Mouse (Mus musculus) midbrain, embryonic 12.5 days (tissue): ENCODE measurements around the gene Sptssa. TPM values are rescaled to one million over a fixed set of nuclear protein-coding genes. Genes with fewer than 3 reads are reported as not detected.
"Not testable (repeated sequence)": the region's sequence is repeated elsewhere in the genome, so short reads cannot be mapped to it uniquely, and the experiment has no call there.

ENCODE experiments used
- ATAC-seq: fragments of 200-750 bp; cut with Nextera tagmentation; 2 replicates; pipeline ENCODE4 v1.8.0; 2017; ENCODE audit warnings: low read depth, moderate TSS enrichment, moderate library complexity; ENCODE audit not compliant: low FRiP score
- H3K27ac ChIP-seq: fragments of 300-500 bp; sonication (generic); replicated peaks from 2 replicates; pipeline ENCODE4 v1.5.1; 2016; ENCODE audit warnings: mild to moderate bottlenecking
- H3K27me3 ChIP-seq: fragments of 300-500 bp; sonication (generic); 2 replicates; pipeline ENCODE4 v1.6.1; 2016; ENCODE audit warnings: mild to moderate bottlenecking
- H3K36me3 ChIP-seq: fragments of 300-500 bp; sonication (generic); 2 replicates; pipeline ENCODE4 v1.6.1; 2016
- H3K4me1 ChIP-seq: fragments of 300-500 bp; sonication (generic); 2 replicates; pipeline ENCODE4 v1.6.1; 2016
- H3K4me2 ChIP-seq: fragments of 300-500 bp; sonication (generic); replicated peaks from 2 replicates; pipeline ENCODE4 v1.6.1; 2016; ENCODE audit warnings: mild to moderate bottlenecking, moderate library complexity
- H3K4me3 ChIP-seq: fragments of 300-500 bp; sonication (generic); 2 replicates; pipeline ENCODE4 v1.5.1; 2016; ENCODE audit warnings: mild to moderate bottlenecking
- H3K9ac ChIP-seq: fragments of 300-500 bp; sonication (generic); replicated peaks from 2 replicates; pipeline ENCODE4 v1.6.1; 2016; ENCODE audit warnings: mild to moderate bottlenecking, moderate library complexity
- H3K9me3 ChIP-seq: fragments of 300-500 bp; sonication (generic); 2 replicates; pipeline ENCODE4 v1.6.1; 2016; ENCODE audit warnings: mild to moderate bottlenecking
- WGBS: fragments of 180-500 bp; shearing (Covaris S2); methylation state at CpG from one replicate; pipeline ENCODE4 v1.1.7; 2016; 5-methylcytosine and 5-hydroxymethylcytosine counted together
- polyA plus RNA-seq: library from polyadenylated mRNA; unstranded; fragments of >200 nt; fragmentation: Nextera tagmentation; extraction: Ambion mirVana; gene quantifications from 2 replicates; pipeline ENCODE4 v1.2.1, GENCODE M21; 2016

The Sptssa gene
- polyA plus RNA-seq, 1 experiment from 2014 or later, result 165 TPM

GRCm38 (mm10) chr12:54675396-54675795, 19.0 kb upstream of the Sptssa start:
- ATAC-seq, result no peak
- Histone ChIP-seq H3K4me2 (no peak overlapping the region), H3K4me3 (no peak overlapping the region), H3K4me1 (no peaks in the 10 kb centered on the region), H3K27me3 (no peaks in the 10 kb centered on the region), H3K9me3 (no peaks in the 10 kb centered on the region), H3K9ac (no peak overlapping the region), H3K27ac (no peak overlapping the region), H3K36me3 (peaks cover 65% of the 10 kb centered on the region)
- WGBS, result 94% methylated on average over 4 of the region's 4 CpGs

- no peaks in the 10 kb centered on the region for H3K4me1 ChIP-seq
- H3K9me3 ChIP-seq, result no peaks in the 10 kb centered on the region
- no peak overlapping the region for H3K4me2 ChIP-seq
- no peak for ATAC-seq
- H3K9ac ChIP-seq, result no peak overlapping the region
- 94% methylated on average over 4 of the region's 4 CpGs for WGBS
- peaks cover 45% of the 10 kb centered on the region for H3K36me3 ChIP-seq
- H3K27ac ChIP-seq, result no peak overlapping the region
- H3K27me3 ChIP-seq, result no peaks in the 10 kb centered on the region
- H3K4me3 ChIP-seq, result no peak overlapping the region
Measured at GRCm38 (mm10) chr12:54671262-54671661, 14.9 kb upstream of the Sptssa start.

GRCm38 (mm10) chr12:54668141-54668540, 11.8 kb upstream of the Sptssa start:
- no peak overlapping the region for H3K27ac ChIP-seq
- no peak overlapping the region for H3K4me3 ChIP-seq
- H3K4me1 ChIP-seq, result no peaks in the 10 kb centered on the region
- H3K27me3 ChIP-seq, result no peaks in the 10 kb centered on the region
- peaks cover 19% of the 10 kb centered on the region for H3K36me3 ChIP-seq
- WGBS, result 96% methylated on average over 1 of the region's 1 CpGs
- no peak overlapping the region for H3K4me2 ChIP-seq
- ATAC-seq, result no peak
- no peak overlapping the region for H3K9ac ChIP-seq
- H3K9me3 ChIP-seq, result no peaks in the 10 kb centered on the region

- no peak for ATAC-seq
- 81% methylated on average over 6 of the region's 6 CpGs for WGBS
Measured at GRCm38 (mm10) chr12:54665526-54665925, 9.2 kb upstream of the Sptssa start.

GRCm38 (mm10) chr12:54661470-54661869, 5.1 kb upstream of the Sptssa start:
- not testable (repeated sequence) for H3K27me3 ChIP-seq, H3K9ac ChIP-seq, H3K4me1 ChIP-seq, H3K27ac ChIP-seq, H3K36me3 ChIP-seq, ATAC-seq, H3K9me3 ChIP-seq, H3K4me3 ChIP-seq, H3K4me2 ChIP-seq
- WGBS, result 87% methylated on average over 5 of the region's 5 CpGs

More at GRCm38 (mm10) chr12:54665526-54665925, 9.2 kb upstream of the Sptssa start:
- no peak overlapping the region for H3K4me2 ChIP-seq
- H3K27me3 ChIP-seq, result no peaks in the 10 kb centered on the region
- H3K9ac ChIP-seq, result no peak overlapping the region
- no peak overlapping the region for H3K4me3 ChIP-seq
- no peaks in the 10 kb centered on the region for H3K4me1 ChIP-seq
- H3K27ac ChIP-seq, result no peak overlapping the region
- H3K36me3 ChIP-seq, result no peaks in the 10 kb centered on the region
- no peaks in the 10 kb centered on the region for H3K9me3 ChIP-seq

- Histone ChIP-seq H3K27me3 (no peaks in the 10 kb centered on the region), H3K27ac (no peak overlapping the region), H3K4me1 (peaks cover 13% of the 10 kb centered on the region), H3K4me2 (no peak overlapping the region), H3K36me3 (no peaks in the 10 kb centered on the region), H3K4me3 (no peak overlapping the region), H3K9me3 (no peaks in the 10 kb centered on the region), H3K9ac (no peak overlapping the region)
- 82% methylated on average over 3 of the region's 3 CpGs for WGBS
- no peak for ATAC-seq
Measured at GRCm38 (mm10) chr12:54659901-54660300, 3.5 kb upstream of the Sptssa start.

GRCm38 (mm10) chr12:54658425-54659092, 2.2 kb upstream of the Sptssa start:
- no peak for ATAC-seq
- Histone ChIP-seq H3K36me3 (no peaks in the 10 kb centered on the region), H3K27ac (no peak overlapping the region), H3K4me2 (no peak overlapping the region), H3K9ac (no peak overlapping the region), H3K4me3 (no peak overlapping the region), H3K9me3 (no peaks in the 10 kb centered on the region), H3K4me1 (peaks cover 22% of the 10 kb centered on the region), H3K27me3 (no peaks in the 10 kb centered on the region)
- 72% methylated on average over 7 of the region's 7 CpGs for WGBS

- no peak overlapping the region for H3K4me3 ChIP-seq
- no peak overlapping the region for H3K9ac ChIP-seq
- H3K4me2 ChIP-seq, result no peak overlapping the region
- H3K4me1 ChIP-seq, result peaks cover 22% of the 10 kb centered on the region
- no peaks in the 10 kb centered on the region for H3K9me3 ChIP-seq
- H3K36me3 ChIP-seq, result no peaks in the 10 kb centered on the region
- WGBS, result 93% methylated on average over 5 of the region's 5 CpGs
- ATAC-seq, result no peak
- no peak overlapping the region for H3K27ac ChIP-seq
- H3K27me3 ChIP-seq, result no peaks in the 10 kb centered on the region
Measured at GRCm38 (mm10) chr12:54657951-54658350, 1.6 kb upstream of the Sptssa start.

- no peaks in the 10 kb centered on the region for H3K9me3 ChIP-seq
- no peak for ATAC-seq
- peaks cover 22% of the 10 kb centered on the region for H3K4me1 ChIP-seq
- 71% methylated on average over 2 of the region's 2 CpGs for WGBS
- H3K27me3 ChIP-seq, result no peaks in the 10 kb centered on the region
- H3K27ac ChIP-seq, result no peak overlapping the region
- H3K36me3 ChIP-seq, result no peaks in the 10 kb centered on the region
- peak overlapping the region; percentile 76 for H3K4me2 ChIP-seq
- H3K4me3 ChIP-seq, result peak overlapping the region; percentile 73; the same call in 1 of the 2 replicates
- H3K9ac ChIP-seq, result no peak overlapping the region
Measured at GRCm38 (mm10) chr12:54657226-54657625, 853 bp upstream of the Sptssa start.

GRCm38 (mm10) chr12:54656039-54656395, 356 bp downstream of the Sptssa start:
- Histone ChIP-seq H3K36me3 (no peaks in the 10 kb centered on the region), H3K27ac (peak overlapping the region; percentile 78), H3K9ac (peak overlapping the region; percentile 85), H3K4me1 (peaks cover 22% of the 10 kb centered on the region), H3K4me2 (peak overlapping the region; percentile 76), H3K9me3 (no peaks in the 10 kb centered on the region), H3K4me3 (peak overlapping the region; percentile 73), H3K27me3 (no peaks in the 10 kb centered on the region)
- ATAC-seq, result peak; percentile 39; the same call in 1 of the 2 replicates
- under 1% methylated on average over 22 of the region's 22 CpGs for WGBS

- Histone ChIP-seq H3K4me2 (peak overlapping the region; percentile 76), H3K9me3 (no peaks in the 10 kb centered on the region), H3K4me1 (peaks cover 22% of the 10 kb centered on the region), H3K27ac (peak overlapping the region; percentile 78; the same call in 1 of the 2 replicates), H3K4me3 (peak overlapping the region; percentile 73), H3K27me3 (no peaks in the 10 kb centered on the region), H3K36me3 (0 out of 2 replicates have a peak, but pooled peaks cover 1% of the 10 kb centered on the region), H3K9ac (peak overlapping the region; percentile 85)
- no peak for ATAC-seq
- WGBS, result 28% methylated on average over 16 of the region's 16 CpGs
Measured at GRCm38 (mm10) chr12:54655292-54656038, 908 bp downstream of the Sptssa start.

- Histone ChIP-seq H3K27me3 (no peaks in the 10 kb centered on the region), H3K9ac (no peak overlapping the region), H3K4me2 (peak overlapping the region; percentile 76), H3K4me3 (0 out of 2 replicates have a peak overlapping the region, but pooled peaks have one; percentile 73), H3K27ac (no peak overlapping the region), H3K9me3 (no peaks in the 10 kb centered on the region), H3K36me3 (0 out of 2 replicates have a peak, but pooled peaks cover 6% of the 10 kb centered on the region), H3K4me1 (peaks cover 22% of the 10 kb centered on the region)
- no peak for ATAC-seq
- 88% methylated on average over 1 of the region's 1 CpGs for WGBS
Measured at GRCm38 (mm10) chr12:54654741-54655140, 1.6 kb downstream of the Sptssa start.
